Mouse (Mus musculus) heart, postnatal 0 days (tissue): ENCODE data around the gene Tcf12. TPM values are rescaled to one million over a fixed set of nuclear protein-coding genes. Genes with fewer than 3 reads are reported as not detected.

Experiments used
- ATAC-seq: fragments of 200-750 bp; cut with Nextera tagmentation; 2 replicates; pipeline ENCODE4 v1.8.0; 2017; ENCODE audit warnings: low read depth, moderate number of reproducible peaks, moderate library complexity; ENCODE audit not compliant: insufficient read depth
- DNase-seq: peaks from one replicate; pipeline ENCODE4 v3.0.0-alpha.2; 2016; ENCODE audit warnings: low spot score
- H3K27ac ChIP-seq: fragments of 300-500 bp; sonication (generic); 2 replicates; pipeline ENCODE4 v1.5.1; 2014; ENCODE audit warnings: low read depth, mild to moderate bottlenecking
- H3K27me3 ChIP-seq: fragments of 300-500 bp; sonication (generic); 2 replicates; pipeline ENCODE4 v1.6.1; 2014; ENCODE audit warnings: low read length, mixed read lengths; ENCODE audit not compliant: control insufficient read depth, insufficient read depth
- H3K36me3 ChIP-seq: fragments of 300-500 bp; sonication (generic); replicated peaks from 2 replicates; pipeline ENCODE4 v1.6.1; 2014; ENCODE audit warnings: low read length, mixed read lengths; ENCODE audit not compliant: control insufficient read depth, insufficient read depth
- H3K4me1 ChIP-seq: fragments of 300-500 bp; sonication (generic); 2 replicates; pipeline ENCODE4 v1.6.1; 2014; ENCODE audit warnings: antibody characterized with exemption; ENCODE audit not compliant: control insufficient read depth, insufficient read depth
- H3K4me2 ChIP-seq: fragments of 300-500 bp; sonication (generic); 2 replicates; pipeline ENCODE4 v1.6.1; 2014; ENCODE audit warnings: low read depth, mild to moderate bottlenecking, low read length, moderate library complexity
- H3K4me3 ChIP-seq: fragments of 300-500 bp; sonication (generic); 2 replicates; pipeline ENCODE4 v1.5.1; 2014; ENCODE audit warnings: low read depth, low read length
- H3K9ac ChIP-seq: fragments of 300-500 bp; sonication (generic); replicated peaks from 2 replicates; pipeline ENCODE4 v1.6.1; 2014; ENCODE audit warnings: low read depth, low read length, mixed read lengths
- H3K9me3 ChIP-seq: fragments of 300-500 bp; sonication (generic); replicated peaks from 2 replicates; pipeline ENCODE4 v1.6.1; 2016; ENCODE audit warnings: low read length; ENCODE audit not compliant: control insufficient read depth
- CTCF ChIP-seq: IDR thresholded peaks from 2 replicates; pipeline ENCODE4 v1.5.1; 2016; ENCODE audit warnings: antibody characterized with exemption, control low read depth, low read depth
- EP300 ChIP-seq: IDR thresholded peaks from 2 replicates; pipeline ENCODE4 v1.6.1; 2016; ENCODE audit warnings: antibody characterized with exemption, low read depth
- WGBS: fragments of 180-500 bp; shearing (Covaris S2); extraction: QIAGEN DNeasy Blood & Tissue Kit; methylation state at CpG from one replicate; pipeline ENCODE4 v1.1.7; 2014; 5-methylcytosine and 5-hydroxymethylcytosine counted together
- polyA plus RNA-seq: library from polyadenylated mRNA; unstranded; fragments of >200 nt; fragmentation: Nextera tagmentation; extraction: Ambion mirVana; gene quantifications from 2 replicates; pipeline ENCODE4 v1.2.1, GENCODE M21; 2015
- total RNA-seq: library from RNA; depleted of rRNA; stranded (reverse); fragments of >200 nt; gene quantifications from 2 replicates; pipeline ENCODE4 v1.2.3, GENCODE M21; 2014; ENCODE audit warnings: low replicate concordance

The Tcf12 gene
- total and polyA plus RNA-seq, 2 experiments from 2014 or later, result 14.3 to 69.4 TPM

- no peaks in the 10 kb centered on the region for H3K27me3 ChIP-seq
- WGBS, result 86% methylated on average over 2 of the region's 2 CpGs
- peaks cover 17% of the 10 kb centered on the region; the same call in 1 of the 2 replicates for H3K36me3 ChIP-seq
- no peak overlapping the region for H3K4me2 ChIP-seq
- DNase-seq (no peak), ATAC-seq (no peak)
- peak overlapping the region; percentile 13; the same call in 1 of the 2 replicates for H3K27ac ChIP-seq
- no peak overlapping the region for H3K9ac ChIP-seq
- TF ChIP-seq CTCF (no peak), EP300 (no peak)
- no peak overlapping the region for H3K4me3 ChIP-seq
- H3K9me3 ChIP-seq, result no peaks in the 10 kb centered on the region
- no peaks in the 10 kb centered on the region for H3K4me1 ChIP-seq
Observed at GRCm38 (mm10) chr9:72098056-72098455, 13.6 kb downstream of the Tcf12 start.

DNA sequence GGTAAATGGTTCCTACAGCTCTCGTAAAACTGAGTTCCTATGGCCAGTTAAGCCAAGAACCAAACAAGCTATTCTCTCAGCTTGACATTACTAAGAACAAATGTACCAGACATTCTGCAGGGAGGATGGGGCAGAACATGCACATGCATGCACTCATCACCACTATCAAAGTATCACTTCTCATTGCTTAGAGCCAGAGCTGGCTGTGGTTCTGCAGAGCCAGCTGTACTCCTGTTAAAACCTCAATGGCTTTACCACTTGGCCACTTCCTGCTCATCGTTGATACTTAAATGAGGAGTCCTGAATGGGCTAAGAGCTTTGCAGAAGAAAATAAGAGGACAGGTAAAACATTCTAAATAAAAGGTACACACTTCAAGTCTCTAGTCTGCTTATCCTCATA, 14.6 kb downstream of the Tcf12 start:
- WGBS, result 74% methylated on average over 2 of the region's 2 CpGs
- H3K4me3 ChIP-seq, result no peak overlapping the region
- no peak overlapping the region for H3K4me2 ChIP-seq
- H3K9ac ChIP-seq, result no peak overlapping the region
- ATAC-seq (no peak), DNase-seq (no peak)
- H3K4me1 ChIP-seq, result no peaks in the 10 kb centered on the region
- no peak for TF ChIP-seq EP300
- TF ChIP-seq CTCF, result no peak
- no peaks in the 10 kb centered on the region for H3K9me3 ChIP-seq
- no peaks in the 10 kb centered on the region for H3K27me3 ChIP-seq
- peaks cover 13% of the 10 kb centered on the region; the same call in 1 of the 2 replicates for H3K36me3 ChIP-seq
- H3K27ac ChIP-seq, result no peak overlapping the region

DNA sequence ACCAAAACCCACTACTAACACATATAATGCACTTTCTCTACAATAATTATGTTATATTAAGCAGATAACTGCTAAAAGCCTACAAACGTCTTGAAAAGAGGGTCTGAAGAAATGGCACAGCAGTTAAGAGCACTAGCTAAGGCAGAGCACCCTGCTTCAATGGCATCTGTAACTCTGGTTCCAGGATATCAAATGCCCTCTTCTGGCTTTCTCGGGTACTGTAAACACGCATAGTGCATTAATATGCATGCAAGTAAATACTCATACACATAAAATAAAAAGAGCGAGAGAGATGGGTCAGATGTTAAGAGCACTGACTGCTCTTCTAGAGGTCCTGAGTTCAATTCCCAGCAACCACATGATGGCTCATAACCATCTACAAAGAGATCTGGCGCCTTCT, 17.0 kb downstream of the Tcf12 start:
- H3K27me3 ChIP-seq, result no peaks in the 10 kb centered on the region
- ATAC-seq, result no peak
- no peak overlapping the region for H3K4me3 ChIP-seq
- no peak overlapping the region for H3K27ac ChIP-seq
- no peaks in the 10 kb centered on the region for H3K9me3 ChIP-seq
- H3K4me2 ChIP-seq, result no peak overlapping the region
- no peak overlapping the region for H3K9ac ChIP-seq
- TF ChIP-seq EP300, result no peak
- TF ChIP-seq CTCF, result peak; percentile 37
- H3K36me3 ChIP-seq, result peaks cover 6% of the 10 kb centered on the region; the same call in 1 of the 2 replicates
- no peak for DNase-seq
- no peaks in the 10 kb centered on the region for H3K4me1 ChIP-seq
- WGBS, result 92% methylated on average over 5 of the region's 5 CpGs

DNA sequence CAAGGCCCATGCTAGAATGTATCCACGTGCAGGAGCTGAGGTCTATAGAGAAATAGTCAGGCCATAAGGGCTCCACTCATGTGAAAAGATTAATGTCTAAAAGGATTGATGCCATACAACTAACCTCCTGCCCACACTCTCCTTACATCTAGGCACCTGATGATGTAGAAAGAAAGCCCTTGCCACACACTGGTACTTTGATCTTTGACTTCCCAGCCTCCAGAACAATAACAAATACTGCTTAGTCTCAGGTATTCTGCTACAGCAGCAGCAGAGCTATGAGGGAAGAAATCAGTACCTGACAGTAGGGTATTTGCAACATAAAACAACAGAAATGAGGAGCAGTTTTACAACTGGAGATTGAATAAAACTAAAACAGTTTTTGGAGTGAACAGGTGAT, 19.5 kb downstream of the Tcf12 start:
- WGBS, result 78% methylated on average over 1 of the region's 1 CpGs
- no peak overlapping the region for H3K27ac ChIP-seq
- H3K36me3 ChIP-seq, result peaks cover 4% of the 10 kb centered on the region; the same call in 1 of the 2 replicates
- H3K9ac ChIP-seq, result no peak overlapping the region
- no peaks in the 10 kb centered on the region for H3K9me3 ChIP-seq
- no peaks in the 10 kb centered on the region for H3K27me3 ChIP-seq
- ATAC-seq (no peak), DNase-seq (no peak)
- H3K4me2 ChIP-seq, result no peak overlapping the region
- no peak overlapping the region for H3K4me3 ChIP-seq
- TF ChIP-seq EP300 (no peak), CTCF (no peak)
- no peaks in the 10 kb centered on the region; the same call in 1 of the 2 replicates for H3K4me1 ChIP-seq

DNA sequence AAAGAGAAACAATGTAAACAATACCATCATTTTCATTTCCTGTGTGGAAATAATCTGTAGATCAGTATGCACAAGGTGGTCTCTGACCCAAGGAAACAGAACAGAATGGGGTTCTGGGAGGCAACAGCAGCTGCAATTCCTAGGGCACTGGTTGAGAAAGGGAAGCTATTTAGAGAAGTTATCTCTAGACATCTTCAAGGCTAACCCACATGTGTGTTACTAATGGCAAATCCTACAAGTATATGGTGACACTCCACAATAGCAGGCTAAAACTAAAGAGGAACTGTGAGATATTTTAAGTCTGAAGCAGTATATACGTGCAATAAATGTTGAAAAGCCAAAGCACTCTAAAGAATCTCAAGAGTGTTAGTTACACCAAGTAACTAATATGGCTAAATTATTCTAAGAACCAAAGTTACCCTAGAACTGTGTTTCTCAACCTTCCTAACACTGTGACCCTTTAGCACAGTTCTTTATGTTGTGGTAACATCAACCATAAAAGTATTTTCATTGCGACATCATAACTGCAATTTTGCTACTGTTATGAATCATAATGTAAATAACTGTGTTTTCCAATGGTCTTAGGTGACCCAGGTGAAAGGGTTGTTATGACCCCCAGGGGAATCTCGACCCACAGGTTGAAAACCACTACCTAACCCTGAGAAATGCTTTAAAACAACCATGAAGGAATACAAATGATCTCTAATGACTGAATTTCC, 22.6 kb downstream of the Tcf12 start:
- no peak overlapping the region for H3K9ac ChIP-seq
- H3K9me3 ChIP-seq, result no peaks in the 10 kb centered on the region
- H3K4me2 ChIP-seq, result no peak overlapping the region
- no peak overlapping the region for H3K4me3 ChIP-seq
- 77% methylated on average over 3 of the region's 3 CpGs for WGBS
- TF ChIP-seq EP300 (no peak), CTCF (no peak)
- no peaks in the 10 kb centered on the region; the same call in 1 of the 2 replicates for H3K4me1 ChIP-seq
- no peak for ATAC-seq
- H3K36me3 ChIP-seq, result no peaks in the 10 kb centered on the region
- DNase-seq, result no peak
- H3K27me3 ChIP-seq, result no peaks in the 10 kb centered on the region
- H3K27ac ChIP-seq, result no peak overlapping the region

DNA sequence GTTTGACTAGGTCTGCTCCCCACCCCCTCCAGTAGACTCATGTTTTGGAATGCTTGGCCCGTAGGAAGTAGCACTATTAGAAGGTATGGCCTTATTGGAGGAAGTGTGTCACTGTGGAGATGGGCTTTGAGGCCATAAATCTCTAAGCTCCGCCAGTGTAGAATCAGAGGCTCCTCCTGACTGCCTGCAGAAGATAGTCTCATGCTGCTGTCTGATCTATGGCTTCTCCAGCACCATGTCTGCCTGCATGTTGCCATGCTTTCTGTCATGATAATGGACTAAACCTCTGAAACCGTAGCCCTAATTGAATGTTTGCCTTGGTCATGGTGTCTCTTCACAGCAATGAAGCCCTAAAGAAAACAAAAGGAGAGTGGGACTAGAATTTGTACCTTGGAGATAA, 26.7 kb downstream of the Tcf12 start:
- ATAC-seq, result no peak
- Histone ChIP-seq H3K4me3 (no peak overlapping the region), H3K4me1 (no peaks in the 10 kb centered on the region; the same call in 1 of the 2 replicates), H3K36me3 (no peaks in the 10 kb centered on the region), H3K27me3 (no peaks in the 10 kb centered on the region), H3K27ac (peak overlapping the region; percentile 9; the same call in 1 of the 2 replicates), H3K9me3 (no peaks in the 10 kb centered on the region), H3K9ac (no peak overlapping the region), H3K4me2 (no peak overlapping the region)
- TF ChIP-seq CTCF (no peak), EP300 (no peak)
- WGBS, result 60% methylated on average over 3 of the region's 3 CpGs
- DNase-seq, result no peak
